Mouse (Mus musculus): ENCODE measurements around the gene Gm20708. TPM values are rescaled to one million over a fixed set of nuclear protein-coding genes. Genes with fewer than 3 reads are reported as not detected.
"Not testable (repeated sequence)": the region's sequence is repeated elsewhere in the genome, so short reads cannot be mapped to it uniquely, and the experiment has no call there.

Gm20708 gene
- polyA plus RNA-seq, 1 experiment, result not detected

DNA sequence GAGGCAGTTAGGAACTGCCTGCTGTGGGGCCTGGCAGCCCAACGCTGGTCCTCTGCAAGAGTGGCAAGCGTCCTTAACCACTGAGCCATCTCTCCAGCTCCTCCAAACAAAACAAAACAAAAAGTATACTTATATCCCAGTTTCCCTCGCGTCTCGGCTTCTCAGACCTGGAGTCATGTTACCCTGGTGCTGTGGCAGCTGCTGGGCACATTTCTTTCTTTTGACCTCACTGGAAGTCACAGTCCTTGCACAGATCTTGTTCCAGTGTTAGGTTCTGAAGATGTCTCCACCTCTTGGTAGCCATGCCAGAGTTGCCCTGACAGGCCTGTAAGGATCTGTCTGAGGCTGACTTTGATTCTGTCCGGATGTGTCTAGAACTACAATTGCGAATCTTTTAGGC is 7.8 kb upstream of the Gm20708 start:
- DNase-seq (ENCODE audit: low read depth, low spot score), result no peak
- WGBS, result 87% methylated on average over 7 of the region's 7 CpGs

DNA sequence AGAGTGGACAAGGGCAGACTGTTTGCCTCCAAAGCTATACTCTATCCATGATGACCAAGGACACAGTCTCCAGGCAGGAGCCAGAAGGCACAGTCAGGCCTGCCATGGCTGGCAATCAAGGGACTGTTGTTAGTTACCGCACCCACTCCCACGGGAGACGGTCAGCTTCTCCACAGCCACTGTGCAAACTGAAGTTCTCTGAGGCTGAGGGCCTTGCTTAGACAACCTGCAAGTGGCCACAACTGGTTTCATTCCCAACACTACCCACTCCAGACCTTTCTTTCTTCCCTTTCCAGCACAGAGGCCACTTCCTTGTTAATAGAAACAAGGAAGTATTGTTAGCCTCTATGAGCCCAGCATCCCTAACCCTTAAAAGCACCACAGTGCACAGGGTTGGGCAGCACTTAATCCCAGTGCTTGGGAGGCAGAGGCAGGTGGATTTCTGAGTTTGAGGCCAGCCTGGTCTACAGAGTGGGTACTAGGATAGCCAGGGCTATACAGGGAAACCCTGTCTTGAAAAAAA is 6.2 kb upstream of the Gm20708 start:
- DNase-seq (ENCODE audit: low read depth, low spot score), result no peak
- 45% methylated on average over 3 of the region's 3 CpGs for WGBS

DNA sequence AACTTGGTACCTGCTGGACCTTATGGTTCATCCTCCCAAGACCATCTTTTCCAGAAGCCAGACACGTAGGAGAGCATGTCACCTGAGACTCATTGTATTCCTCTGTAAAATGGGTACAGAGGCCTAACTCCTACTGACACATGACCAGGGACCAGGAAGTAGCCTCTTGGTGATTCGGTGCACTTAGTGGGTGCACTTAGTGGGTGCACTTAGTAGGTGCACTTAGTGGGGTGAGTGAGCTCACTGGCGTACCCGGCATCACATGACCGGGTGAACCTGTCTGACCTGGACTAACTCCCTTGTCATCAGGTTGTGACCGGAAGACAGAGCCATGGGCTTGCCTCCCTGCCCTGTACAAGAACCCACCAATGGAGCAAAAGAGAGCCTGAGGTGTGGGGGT is 2.7 kb upstream of the Gm20708 start:
- 94% methylated on average over 6 of the region's 6 CpGs for WGBS
- no peak for DNase-seq (ENCODE audit: low read depth, low spot score)

DNA sequence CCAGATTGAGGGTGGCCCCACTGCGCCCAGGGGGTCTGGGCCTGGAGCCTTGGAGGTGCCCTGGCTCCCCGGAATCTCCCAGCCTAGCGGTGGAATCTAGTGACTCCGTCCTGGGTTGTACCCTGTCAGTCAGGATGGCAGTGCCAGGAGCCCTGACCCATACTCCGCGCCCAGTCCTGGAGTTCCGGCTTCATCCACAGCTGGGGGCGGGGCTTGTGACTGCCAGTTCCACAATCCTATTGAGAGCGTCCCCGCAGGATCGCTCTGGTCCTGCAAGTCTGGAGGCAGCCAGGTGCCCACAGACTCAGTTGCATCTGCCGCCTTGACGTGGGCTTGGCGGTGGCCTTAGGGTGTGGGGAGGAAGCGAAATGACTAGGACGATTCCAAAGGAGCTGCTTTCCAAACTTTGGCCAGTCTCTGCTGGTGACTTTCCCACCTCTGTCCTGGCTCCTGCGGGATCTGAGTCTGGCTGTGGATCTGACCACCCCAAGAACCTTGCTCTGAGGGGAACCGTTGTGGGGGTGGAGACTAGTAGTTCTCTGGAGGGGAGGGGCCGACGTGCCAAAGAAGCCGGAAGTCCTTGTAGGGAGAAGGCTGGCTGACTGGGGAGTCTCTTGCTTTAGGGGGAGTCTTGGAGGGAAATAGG is 1.1 kb downstream of the Gm20708 start:
- WGBS, result under 1% methylated on average over 21 of the region's 21 CpGs

DNA sequence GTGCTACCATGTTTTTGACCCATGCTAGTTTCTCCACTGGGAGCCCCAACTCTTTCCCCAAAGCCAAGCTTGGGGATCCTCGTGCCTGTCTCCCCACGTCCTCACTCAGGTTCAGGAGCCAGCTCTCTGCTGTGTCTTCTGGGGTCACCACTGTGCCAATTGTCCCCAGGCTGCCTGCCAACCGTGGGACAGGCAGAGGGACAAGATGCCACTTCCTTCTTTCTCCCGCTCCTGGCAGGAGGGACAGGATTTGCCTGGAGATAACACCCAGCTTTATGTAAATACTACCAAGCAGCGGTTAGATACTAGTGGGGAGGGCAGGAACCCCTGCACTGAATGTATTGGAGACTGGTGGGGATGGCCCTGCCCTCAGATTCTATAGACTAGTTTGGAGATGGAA is 4.4 kb downstream of the Gm20708 start:
- DNase-seq (ENCODE audit: low read depth, low spot score), result no peak
- 29% methylated on average over 5 of the region's 5 CpGs for WGBS

More for the DNA sequence above, 1.1 kb downstream of the Gm20708 start:
- DNase-seq (ENCODE audit: low read depth, low spot score), result no peak

DNA sequence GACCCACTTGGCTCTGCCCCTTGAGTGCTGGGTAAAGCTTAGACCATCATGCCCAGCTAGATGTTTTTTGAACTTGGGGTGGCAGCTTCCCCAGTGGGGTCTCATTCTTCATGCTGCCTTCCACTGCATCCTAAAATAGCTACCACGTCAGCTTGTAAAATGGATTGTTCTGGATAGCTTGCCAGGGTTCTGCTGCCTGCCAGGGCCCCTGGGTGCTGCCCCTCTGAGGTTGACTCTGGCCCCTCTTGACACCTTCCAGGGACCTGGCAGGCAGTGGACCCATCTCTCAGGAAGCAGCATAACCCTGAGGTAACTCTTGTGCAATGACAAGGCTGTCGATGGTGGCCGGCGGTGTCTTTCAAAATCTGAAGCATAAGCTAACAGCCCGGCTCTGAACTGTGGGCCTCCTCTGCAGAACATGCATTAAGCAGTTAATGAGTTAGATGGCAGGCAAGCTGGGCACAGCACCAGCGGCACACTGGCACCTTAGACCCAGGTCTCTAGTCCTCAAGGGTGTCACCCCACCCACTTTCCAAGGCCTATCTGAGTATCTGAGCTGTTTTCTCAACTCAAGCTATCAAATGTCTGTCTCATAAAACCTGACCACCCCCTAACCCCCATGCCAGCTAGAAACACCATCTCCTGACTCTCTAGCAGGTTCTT is 5.4 kb downstream of the Gm20708 start:
- no peak for DNase-seq (ENCODE audit: low read depth, low spot score)
- 74% methylated on average over 6 of the region's 6 CpGs for WGBS

DNA sequence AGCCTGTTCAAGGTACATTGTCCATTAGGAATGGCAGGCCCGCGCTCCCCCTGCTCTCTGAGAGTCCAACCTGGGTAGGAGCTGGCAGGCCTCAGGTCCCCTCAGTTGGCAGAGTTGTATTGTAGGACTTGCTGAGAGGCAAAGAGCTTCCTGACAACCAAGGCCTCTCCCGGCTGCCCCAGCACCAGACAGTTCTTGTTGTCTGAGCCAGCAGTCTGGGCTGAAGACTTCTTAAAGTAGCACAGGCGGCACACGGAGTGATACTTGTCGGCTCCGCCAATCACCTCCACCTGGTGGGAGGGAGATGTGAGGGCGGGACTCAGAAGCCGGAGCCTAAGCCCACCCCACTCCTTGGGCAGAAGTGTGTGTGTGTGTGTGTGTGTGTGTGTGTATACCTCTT is 6.4 kb downstream of the Gm20708 start:
- not testable (repeated sequence) for DNase-seq (ENCODE audit: low read depth, low spot score)

DNA sequence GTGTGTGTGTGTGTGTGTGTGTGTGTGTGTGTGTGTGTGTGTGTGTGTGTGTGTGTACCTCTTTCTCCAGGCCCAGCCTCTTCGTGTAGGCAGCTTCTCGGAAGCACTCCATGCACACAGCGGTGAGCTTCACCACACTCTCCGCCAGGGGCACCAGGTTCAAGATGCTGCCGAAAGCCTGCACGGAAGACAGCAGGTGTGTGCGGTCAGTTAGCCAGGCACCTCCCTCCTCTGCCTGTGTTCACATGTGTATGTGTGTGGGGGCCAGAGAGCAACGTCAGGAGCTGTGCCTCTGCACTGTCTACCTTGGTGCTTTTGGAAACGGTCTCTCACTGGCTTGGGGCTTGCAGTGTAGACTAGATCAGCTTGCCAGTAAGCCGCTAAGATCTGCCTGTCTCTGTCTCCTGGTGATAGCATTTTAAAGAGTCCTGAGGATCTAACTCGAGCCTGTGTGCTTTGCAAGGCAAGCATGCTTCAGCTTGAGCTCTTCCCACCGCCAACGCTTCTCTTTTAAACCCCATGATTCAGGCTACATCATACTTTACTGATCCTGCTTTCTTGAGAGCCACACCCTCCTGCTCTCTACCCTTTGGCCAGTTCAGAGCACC is 7.0 kb downstream of the Gm20708 start:
- WGBS, result 63% methylated on average over 13 of the region's 13 CpGs
- no peak for DNase-seq (ENCODE audit: low read depth, low spot score)

More for the DNA sequence above, 6.4 kb downstream of the Gm20708 start:
- WGBS, result 79% methylated on average over 9 of the region's 9 CpGs

DNA sequence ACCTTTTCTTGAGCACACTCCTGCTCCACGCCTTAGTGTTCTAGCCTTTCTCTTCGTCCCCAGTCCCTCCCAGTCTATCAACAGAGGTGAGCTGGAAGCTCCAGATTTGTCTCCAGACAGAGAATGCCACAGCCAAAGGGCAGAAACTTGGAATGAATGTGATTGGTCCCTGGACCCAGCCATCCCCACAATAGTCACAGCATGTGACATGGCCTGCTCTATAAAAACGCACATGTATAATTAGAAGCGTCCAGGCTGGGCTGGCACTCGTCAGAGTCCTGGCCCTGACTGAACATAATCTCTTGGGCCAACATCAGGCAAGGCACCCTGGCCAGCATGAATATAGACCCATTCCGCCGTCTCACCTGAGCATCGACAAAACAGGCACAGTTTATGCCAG is 9.6 kb downstream of the Gm20708 start:
- no peak for DNase-seq (ENCODE audit: low read depth, low spot score)
- 41% methylated on average over 8 of the region's 8 CpGs for WGBS

DNA sequence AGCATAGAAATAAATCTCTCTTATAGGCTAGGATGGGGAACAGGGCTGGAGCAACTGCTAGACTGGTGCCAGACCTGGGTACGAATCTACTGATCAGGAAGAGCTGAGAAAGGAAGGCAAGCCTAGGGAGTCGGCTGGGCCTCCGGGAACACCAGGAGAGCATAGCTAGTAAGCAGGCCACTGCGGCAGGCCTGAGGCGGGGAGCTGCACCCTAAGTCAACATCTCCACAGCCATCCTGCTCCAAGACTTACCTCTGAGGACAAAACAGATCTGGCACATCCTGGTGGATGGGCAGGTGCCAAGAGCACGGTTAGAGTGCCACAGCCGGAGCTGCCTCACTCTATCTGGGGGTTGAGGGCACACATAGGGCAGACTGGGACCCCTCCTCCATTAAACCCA is 10.7 kb downstream of the Gm20708 start:
- DNase-seq (ENCODE audit: low read depth, low spot score), result no peak
- WGBS, result 39% methylated on average over 7 of the region's 7 CpGs

DNA sequence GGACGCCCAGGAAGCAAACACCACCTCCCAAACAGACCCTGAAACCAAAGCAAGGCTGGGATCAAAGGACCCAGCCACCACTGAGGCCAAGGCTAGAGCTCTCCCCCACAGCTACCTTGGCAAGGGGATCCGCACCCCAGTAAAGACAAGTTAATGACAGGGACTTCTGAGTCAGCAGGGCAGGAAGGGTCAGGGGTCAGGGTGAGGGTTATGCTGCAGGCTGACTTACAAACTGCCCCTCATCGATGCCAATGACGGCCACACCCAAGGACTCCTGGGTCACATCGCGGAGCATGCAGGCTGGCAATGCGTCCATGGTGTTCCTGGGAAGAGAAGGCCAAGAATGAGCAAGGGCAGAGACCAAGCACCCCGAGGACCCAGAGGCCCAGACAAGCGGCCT is 12.4 kb downstream of the Gm20708 start:
- DNase-seq (ENCODE audit: low read depth, low spot score), result no peak
- 72% methylated on average over 9 of the region's 9 CpGs for WGBS

DNA sequence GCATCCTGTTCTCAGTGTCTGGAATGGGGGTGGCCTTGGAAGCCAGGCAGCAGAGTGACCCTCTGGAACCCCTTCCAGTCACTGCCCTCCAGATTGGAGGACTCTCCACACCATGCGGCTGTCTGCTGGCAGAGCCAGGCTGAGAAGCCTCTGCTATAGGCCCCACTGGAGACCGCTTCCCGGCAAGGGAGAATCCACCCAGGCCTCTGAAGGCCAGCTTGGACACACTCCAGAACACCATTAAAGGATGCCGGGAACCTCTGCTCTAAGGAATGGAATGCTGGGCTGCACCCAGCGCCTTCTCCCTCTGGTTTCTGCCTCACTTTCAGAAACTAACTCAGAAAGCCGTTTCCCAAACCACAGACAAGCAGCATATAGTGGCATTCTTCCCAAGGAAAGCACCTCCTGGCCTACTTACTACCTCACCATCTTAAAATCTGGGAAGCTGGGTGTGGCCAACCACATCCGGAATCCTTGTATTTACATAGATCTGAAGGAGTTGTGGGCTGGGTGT is 13.3 kb downstream of the Gm20708 start:
- 21% methylated on average over 7 of the region's 7 CpGs for WGBS
- no peak for DNase-seq (ENCODE audit: low read depth, low spot score)

DNA sequence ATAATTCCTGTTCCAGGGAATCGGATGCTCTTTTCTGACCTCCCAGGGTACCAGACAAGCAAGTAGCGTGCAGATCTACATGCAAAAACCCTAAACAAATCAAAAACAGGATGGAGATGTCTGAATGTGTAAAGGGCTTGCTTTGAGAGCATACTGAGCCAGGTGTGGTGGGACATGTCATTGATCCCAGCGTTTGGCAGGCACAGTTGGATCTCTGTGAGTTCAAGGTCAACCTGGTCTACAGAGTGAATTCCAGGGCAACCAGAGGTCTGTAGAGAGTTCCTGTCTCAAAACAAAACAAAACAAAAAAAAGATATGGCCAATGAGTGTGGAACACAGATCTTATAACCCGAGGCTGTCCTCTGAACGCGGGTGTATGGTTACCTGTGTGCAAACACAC is 13.9 kb downstream of the Gm20708 start:
- no peak for DNase-seq (ENCODE audit: low read depth, low spot score)
- WGBS, result 43% methylated on average over 6 of the region's 6 CpGs

DNA sequence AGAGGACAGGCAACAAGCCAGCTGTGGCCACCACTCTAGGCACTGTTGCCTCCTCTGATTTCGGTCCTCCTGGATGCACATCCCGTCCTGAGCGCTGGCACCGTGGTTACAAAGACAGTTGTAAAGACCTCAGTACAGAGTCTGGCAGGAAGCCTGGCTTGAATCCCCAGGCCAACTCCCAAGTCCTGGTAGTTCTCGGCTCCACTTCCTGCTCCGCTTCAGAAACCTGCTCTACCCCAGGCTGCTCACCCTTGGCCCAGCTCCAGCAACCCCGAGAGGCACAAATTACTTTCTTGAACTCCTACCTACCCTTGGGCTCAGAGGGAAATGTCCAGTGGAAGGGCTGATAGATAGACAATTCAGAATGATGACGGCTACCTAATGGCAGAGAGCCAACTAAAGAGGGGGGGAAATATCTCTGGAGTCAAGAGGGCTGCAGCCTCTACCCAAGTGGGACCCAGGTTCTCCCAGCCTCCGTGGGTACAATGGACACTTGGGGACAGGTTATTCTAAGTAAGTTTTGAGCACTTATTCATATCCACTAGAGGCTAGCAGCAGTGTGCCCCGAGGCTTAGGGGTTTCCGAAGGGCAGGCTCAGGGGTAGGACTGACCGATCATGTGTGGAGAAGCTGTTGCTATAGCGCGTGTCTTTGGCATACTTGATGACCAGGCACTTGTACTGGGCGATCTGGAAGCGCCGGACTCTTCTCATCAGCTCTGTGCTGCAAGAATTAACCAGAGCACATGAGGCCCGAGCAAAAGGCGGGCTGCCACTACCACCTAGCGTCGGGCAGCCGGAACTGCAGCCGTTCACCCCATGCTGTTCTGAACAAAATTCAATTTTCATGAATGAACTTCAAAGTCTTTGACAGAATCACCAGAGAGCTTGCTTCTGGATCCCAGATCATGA is 14.8 kb downstream of the Gm20708 start:
- DNase-seq (ENCODE audit: low read depth, low spot score), result no peak
- WGBS, result 1% methylated on average over 23 of the region's 23 CpGs

DNA sequence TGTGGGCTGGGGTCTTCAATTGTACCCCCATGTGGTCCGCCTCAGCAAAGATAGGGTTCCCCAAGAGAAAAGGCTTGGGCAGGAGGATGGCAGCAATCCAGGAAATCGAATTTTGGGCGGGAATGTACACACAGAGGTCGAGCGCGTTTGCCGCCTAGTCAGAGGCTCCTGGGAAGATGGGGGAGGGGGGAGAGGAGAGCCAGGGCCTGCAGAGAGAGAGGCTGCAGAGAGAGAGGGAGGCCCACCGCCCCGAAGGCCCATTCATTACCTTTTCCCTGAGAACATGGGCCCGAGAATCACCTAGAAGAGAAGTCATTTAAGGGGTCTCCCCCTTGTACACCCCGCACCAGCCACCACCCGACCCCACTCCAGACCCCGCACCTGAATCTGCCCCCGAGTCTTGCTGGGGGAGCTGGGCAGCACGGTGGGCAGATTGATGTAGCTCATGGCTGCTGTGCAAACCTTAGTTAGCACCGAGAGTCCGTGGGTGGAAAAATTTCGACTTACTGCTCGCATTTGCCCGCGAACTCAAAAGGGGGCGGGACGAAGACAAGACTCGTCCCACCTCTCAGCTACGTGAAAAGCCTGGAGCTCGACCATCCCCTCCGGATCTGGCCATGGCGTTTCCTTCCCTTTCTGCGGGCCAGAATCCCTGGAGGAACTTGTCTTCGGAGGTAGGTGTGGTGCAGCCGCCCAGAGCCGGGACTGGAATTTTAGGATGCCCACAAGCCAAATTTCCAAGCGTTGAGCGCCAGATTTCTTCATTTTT is 16.0 kb downstream of the Gm20708 start, which contains the start of the genes Afmid and Tk1:
Afmid (plus strand) TSS at position 592 of the 769 bp plus-strand sequence.
Tk1 (minus strand) TSS at position 760 of the 769 bp plus-strand sequence.
- no peak for DNase-seq (ENCODE audit: low read depth, low spot score)
- WGBS, result under 1% methylated on average over 34 of the region's 34 CpGs

DNA sequence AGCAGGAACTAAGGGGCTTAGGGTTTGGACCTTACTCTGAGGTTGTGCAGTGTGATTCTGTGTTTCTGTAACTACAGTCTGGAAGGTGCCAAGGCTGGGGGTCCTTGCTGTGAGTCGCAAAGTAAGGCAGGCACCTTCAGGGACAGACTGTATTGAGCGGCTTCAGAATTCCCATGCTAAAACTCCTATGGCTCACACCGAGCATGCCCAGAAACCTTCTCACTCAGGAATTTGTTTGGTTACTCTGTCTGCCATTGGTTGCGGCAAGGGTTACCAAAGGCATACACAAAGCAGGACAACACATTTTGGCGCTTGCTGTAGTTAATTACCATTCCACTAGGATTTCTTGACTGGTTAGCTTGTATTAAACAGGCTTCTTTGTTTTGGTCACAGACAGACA is 16.7 kb downstream of the Gm20708 start:
- no peak for DNase-seq (ENCODE audit: low read depth, low spot score)
- WGBS, result 16% methylated on average over 5 of the region's 5 CpGs

DNA sequence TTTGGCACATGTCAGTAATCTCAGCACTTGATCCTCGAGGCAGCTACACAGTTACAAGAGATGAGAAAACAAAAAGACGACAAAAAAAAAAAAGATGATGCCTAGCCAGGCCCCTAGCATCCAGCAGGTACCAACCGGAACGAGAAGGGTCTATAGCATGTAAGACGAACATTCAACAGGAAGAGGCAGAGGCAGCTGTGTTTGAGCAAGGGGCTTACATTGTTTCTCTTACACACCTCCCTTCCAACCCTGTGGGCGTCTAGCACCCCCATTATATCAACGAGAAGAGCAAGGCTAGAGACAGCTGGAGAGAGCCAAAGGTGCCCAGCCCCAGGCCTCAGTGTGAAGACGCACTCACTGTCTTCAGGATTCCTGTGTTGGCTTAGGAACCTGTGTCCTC is 17.4 kb downstream of the Gm20708 start:
- 35% methylated on average over 8 of the region's 8 CpGs for whole genome bisulfite sequencing
- no peak for DNase-seq (ENCODE audit: low read depth, low spot score)

DNA sequence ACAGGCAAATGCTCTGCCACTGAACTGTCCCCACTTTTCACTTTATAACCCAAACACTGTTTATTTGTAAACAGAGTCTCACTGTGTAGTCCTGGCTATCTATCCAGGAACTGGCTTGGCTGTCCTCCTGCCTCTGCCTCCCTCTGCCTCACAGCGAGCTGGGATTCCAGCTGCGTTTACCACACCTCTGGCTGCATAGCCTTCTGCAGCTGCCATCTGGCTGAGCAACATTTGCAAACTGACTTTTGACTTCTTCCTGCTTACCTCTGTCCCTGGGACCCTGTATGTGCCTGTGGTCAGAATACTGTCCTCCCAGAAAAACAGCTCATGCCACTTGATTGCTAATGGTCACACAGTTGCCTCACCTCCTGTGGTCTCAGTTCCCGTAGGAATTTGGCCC is 17.9 kb downstream of the Gm20708 start:
- WGBS, result 18% methylated on average over 3 of the region's 3 CpGs
- no peak for DNase-seq (ENCODE audit: low read depth, low spot score)
